Mouse (Mus musculus) midbrain, embryonic 10.5 days (tissue): ENCODE data around the gene Gm20388. TPM values are rescaled to one million over a fixed set of nuclear protein-coding genes. Genes with fewer than 3 reads are reported as not detected.
"Not testable (repeated sequence)": the region's sequence is repeated elsewhere in the genome, so short reads cannot be mapped to it uniquely, and the experiment has no call there.

ENCODE experiments used
- DNase-seq: peaks from one replicate; pipeline ENCODE4 v3.0.0-alpha.2; 2017; ENCODE audit warnings: low spot score
- H3K27ac ChIP-seq: fragments of 300-500 bp; sonication (generic); replicated peaks from 2 replicates; pipeline ENCODE4 v1.5.1; 2016; ENCODE audit warnings: mild to moderate bottlenecking
- H3K27me3 ChIP-seq: fragments of 300-500 bp; sonication (generic); 2 replicates; pipeline ENCODE4 v1.6.1; 2016; ENCODE audit warnings: low read depth, mild to moderate bottlenecking; ENCODE audit not compliant: poor library complexity, severe bottlenecking
- H3K36me3 ChIP-seq: fragments of 300-500 bp; sonication (generic); 2 replicates; pipeline ENCODE4 v1.6.1; 2016; ENCODE audit warnings: mild to moderate bottlenecking, moderate library complexity
- H3K4me1 ChIP-seq: fragments of 300-500 bp; sonication (generic); 2 replicates; pipeline ENCODE4 v1.6.1; 2016
- H3K4me3 ChIP-seq: fragments of 300-500 bp; sonication (generic); 2 replicates; pipeline ENCODE4 v1.5.1; 2016; ENCODE audit warnings: mild to moderate bottlenecking, moderate library complexity
- H3K9me3 ChIP-seq: fragments of 300-500 bp; sonication (generic); replicated peaks from 2 replicates; pipeline ENCODE4 v1.6.1; 2016; ENCODE audit warnings: mild to moderate bottlenecking
- WGBS: fragments of 180-500 bp; shearing (Covaris S2); methylation state at CpG from one replicate; pipeline ENCODE4 v1.1.7; 2016; 5-methylcytosine and 5-hydroxymethylcytosine counted together
- polyA plus RNA-seq: library from polyadenylated mRNA; unstranded; fragments of >200 nt; fragmentation: Nextera tagmentation; extraction: Ambion mirVana; gene quantifications from 2 replicates; pipeline ENCODE4 v1.2.1, GENCODE M21; 2016

Gene Gm20388
- polyA plus RNA-seq, 1 experiment from 2014 or later = 7.1 TPM

- Histone ChIP-seq H3K4me3 (no peak overlapping the region), H3K4me1 (no peaks in the 10 kb centered on the region; the same call in 1 of the 2 replicates), H3K27me3 (no peaks in the 10 kb centered on the region), H3K36me3 (no peaks in the 10 kb centered on the region), H3K9me3 (no peaks in the 10 kb centered on the region; the same call in 1 of the 2 replicates), H3K27ac (no peak overlapping the region)
- 93% methylated on average over 5 of the region's 5 CpGs for WGBS
- DNase-seq = no peak
These were observed 1510.4 kb downstream of the Gm20388 start for GRCm38 (mm10) chr8:121421009-121421408.

GRCm38 (mm10) chr8:121424080-121424479 is 1513.4 kb downstream of the Gm20388 start:
- H3K27ac ChIP-seq = no peak overlapping the region
- H3K9me3 ChIP-seq = no peaks in the 10 kb centered on the region; the same call in 1 of the 2 replicates
- H3K27me3 ChIP-seq = no peaks in the 10 kb centered on the region
- DNase-seq = no peak
- no peaks in the 10 kb centered on the region for H3K4me1 ChIP-seq
- H3K36me3 ChIP-seq = no peaks in the 10 kb centered on the region
- 95% methylated on average over 10 of the region's 10 CpGs for WGBS
- H3K4me3 ChIP-seq = no peak overlapping the region

GRCm38 (mm10) chr8:121424600-121424999 is 1514.0 kb downstream of the Gm20388 start:
- WGBS = 90% methylated on average over 14 of the region's 14 CpGs
- Histone ChIP-seq H3K9me3 (no peaks in the 10 kb centered on the region; the same call in 1 of the 2 replicates), H3K4me3 (no peak overlapping the region), H3K27me3 (no peaks in the 10 kb centered on the region), H3K36me3 (no peaks in the 10 kb centered on the region), H3K27ac (no peak overlapping the region), H3K4me1 (no peaks in the 10 kb centered on the region)
- no peak for DNase-seq

GRCm38 (mm10) chr8:121431499-121431898 is 1520.9 kb downstream of the Gm20388 start:
- Histone ChIP-seq H3K27me3 (peaks cover 25% of the 10 kb centered on the region), H3K4me3 (no peak overlapping the region), H3K9me3 (no peaks in the 10 kb centered on the region), H3K27ac (no peak overlapping the region), H3K4me1 (peaks cover 9% of the 10 kb centered on the region), H3K36me3 (no peaks in the 10 kb centered on the region)
- no peak for DNase-seq
- WGBS = 86% methylated on average over 8 of the region's 8 CpGs

GRCm38 (mm10) chr8:121433466-121433865 is 1522.8 kb downstream of the Gm20388 start:
- Histone ChIP-seq H3K9me3 (no peaks in the 10 kb centered on the region), H3K27ac (peak overlapping the region; percentile 47), H3K4me3 (no peak overlapping the region), H3K27me3 (peaks cover 25% of the 10 kb centered on the region), H3K36me3 (no peaks in the 10 kb centered on the region), H3K4me1 (peaks cover 24% of the 10 kb centered on the region)
- DNase-seq = peak; percentile 36
- 14% methylated on average over 17 of the region's 17 CpGs for WGBS

GRCm38 (mm10) chr8:121436656-121437055 is 1526.0 kb downstream of the Gm20388 start:
- Histone ChIP-seq H3K9me3 (no peaks in the 10 kb centered on the region), H3K4me1 (peaks cover 29% of the 10 kb centered on the region), H3K27me3 (peaks cover 25% of the 10 kb centered on the region), H3K4me3 (0 out of 2 replicates have a peak overlapping the region, but pooled peaks have one; percentile 7), H3K27ac (peak overlapping the region; percentile 69), H3K36me3 (no peaks in the 10 kb centered on the region)
- 76% methylated on average over 5 of the region's 5 CpGs for WGBS
- DNase-seq = no peak

- DNase-seq = no peak
- Histone ChIP-seq H3K9me3 (no peaks in the 10 kb centered on the region), H3K27ac (peak overlapping the region; percentile 57), H3K4me3 (no peak overlapping the region), H3K36me3 (no peaks in the 10 kb centered on the region), H3K27me3 (peaks cover 19% of the 10 kb centered on the region), H3K4me1 (peaks cover 31% of the 10 kb centered on the region)
- WGBS = 80% methylated on average over 6 of the region's 6 CpGs
These were observed 1526.9 kb downstream of the Gm20388 start for GRCm38 (mm10) chr8:121437506-121437905.

GRCm38 (mm10) chr8:121438111-121438510 is 1527.5 kb downstream of the Gm20388 start:
- peaks cover 13% of the 10 kb centered on the region for H3K27me3 ChIP-seq
- H3K4me3 ChIP-seq = no peak overlapping the region
- no peaks in the 10 kb centered on the region for H3K36me3 ChIP-seq
- no peak for DNase-seq
- whole genome bisulfite sequencing = 49% methylated on average over 6 of the region's 6 CpGs
- peaks cover 29% of the 10 kb centered on the region for H3K4me1 ChIP-seq
- H3K27ac ChIP-seq = peak overlapping the region; percentile 57
- no peaks in the 10 kb centered on the region for H3K9me3 ChIP-seq

- Histone ChIP-seq H3K4me1 (peaks cover 24% of the 10 kb centered on the region), H3K9me3 (no peaks in the 10 kb centered on the region), H3K4me3 (no peak overlapping the region), H3K27ac (0 out of 2 replicates have a peak overlapping the region, but pooled peaks have one; percentile 1), H3K27me3 (0 out of 2 replicates have a peak, but pooled peaks cover 2% of the 10 kb centered on the region), H3K36me3 (no peaks in the 10 kb centered on the region)
- 78% methylated on average over 4 of the region's 4 CpGs for WGBS
- DNase-seq = no peak
These were observed 1528.7 kb downstream of the Gm20388 start for GRCm38 (mm10) chr8:121439351-121439750.

- WGBS = 76% methylated on average over 7 of the region's 7 CpGs
- H3K27ac ChIP-seq = no peak overlapping the region
These were observed 1532.7 kb downstream of the Gm20388 start for GRCm38 (mm10) chr8:121443361-121443760.

GRCm38 (mm10) chr8:121444521-121444920 is 1533.9 kb downstream of the Gm20388 start:
- H3K27me3 ChIP-seq, H3K36me3 ChIP-seq, H3K27ac ChIP-seq, DNase-seq, H3K4me3 ChIP-seq, H3K9me3 ChIP-seq: not testable (repeated sequence)
- WGBS = 88% methylated on average over 1 of the region's 1 CpGs
- peaks cover 15% of the 10 kb centered on the region; the same call in 1 of the 2 replicates for H3K4me1 ChIP-seq

More at GRCm38 (mm10) chr8:121443361-121443760, 1532.7 kb downstream of the Gm20388 start:
- Histone ChIP-seq H3K9me3 (no peaks in the 10 kb centered on the region), H3K4me1 (peaks cover 18% of the 10 kb centered on the region), H3K4me3 (no peak overlapping the region), H3K27me3 (no peaks in the 10 kb centered on the region), H3K36me3 (no peaks in the 10 kb centered on the region)
- DNase-seq = no peak

GRCm38 (mm10) chr8:121445027-121445471 is 1534.4 kb downstream of the Gm20388 start:
- H3K9me3 ChIP-seq = no peaks in the 10 kb centered on the region
- H3K27me3 ChIP-seq = no peaks in the 10 kb centered on the region
- H3K36me3 ChIP-seq = no peaks in the 10 kb centered on the region
- no peak for DNase-seq
- WGBS = 87% methylated on average over 10 of the region's 10 CpGs
- peaks cover 19% of the 10 kb centered on the region for H3K4me1 ChIP-seq
- H3K27ac ChIP-seq = no peak overlapping the region
- H3K4me3 ChIP-seq = no peak overlapping the region

- H3K27me3 ChIP-seq = no peaks in the 10 kb centered on the region
- 88% methylated on average over 12 of the region's 12 CpGs for WGBS
These were observed 1535.5 kb downstream of the Gm20388 start for GRCm38 (mm10) chr8:121446133-121446532.

More at GRCm38 (mm10) chr8:121446133-121446532, 1535.5 kb downstream of the Gm20388 start:
- Histone ChIP-seq H3K4me1 (peaks cover 26% of the 10 kb centered on the region), H3K9me3 (no peaks in the 10 kb centered on the region), H3K36me3 (no peaks in the 10 kb centered on the region), H3K4me3 (no peak overlapping the region), H3K27ac (no peak overlapping the region)
- no peak for DNase-seq
